Mouse (Mus musculus) urinary bladder, postnatal 4 days (tissue): ENCODE data around the gene Gm20388.
"Not testable (repeated sequence)": the region's sequence is repeated elsewhere in the genome, so short reads cannot be mapped to it uniquely, and the experiment has no call there.

ENCODE experiments used
- DNase-seq, 2 experiments: peaks; one replicate each; pipeline ENCODE4 v3.0.0; 2021 to 2022; ENCODE audit warnings: low spot score in 2 of 2

Gene Gm20388

GRCm38 (mm10) chr8:123982826-123983400 is 4072.3 kb downstream of the Gm20388 start, which contains the start of gene Abcb10:
Abcb10 (minus strand) TSS chr8:123983122.
- peak; percentile 87 to 88 for DNase-seq

GRCm38 (mm10) chr8:123988605-123989038 is 4078.0 kb downstream of the Gm20388 start:
- DNase-seq: no peak

GRCm38 (mm10) chr8:123989128-123989527 is 4078.5 kb downstream of the Gm20388 start:
- DNase-seq: no peak

GRCm38 (mm10) chr8:123990277-123991049 is 4079.8 kb downstream of the Gm20388 start:
- no peak for DNase-seq

GRCm38 (mm10) chr8:123992587-123992986 is 4081.9 kb downstream of the Gm20388 start:
- no peak for DNase-seq

- DNase-seq: no peak
Observed at GRCm38 (mm10) chr8:123993597-123993996, 4083.0 kb downstream of the Gm20388 start.

- no peak for DNase-seq
Observed at GRCm38 (mm10) chr8:123993997-123994396, 4083.4 kb downstream of the Gm20388 start.

- DNase-seq: no peak
Observed at GRCm38 (mm10) chr8:123999568-123999967, 4088.9 kb downstream of the Gm20388 start.

- DNase-seq: no peak
Observed at GRCm38 (mm10) chr8:124002546-124003108, 4092.0 kb downstream of the Gm20388 start.

- DNase-seq: no peak
Observed at GRCm38 (mm10) chr8:124007829-124008228, 4097.2 kb downstream of the Gm20388 start.

- no peak for DNase-seq
Observed at GRCm38 (mm10) chr8:124011580-124011979, 4100.9 kb downstream of the Gm20388 start.

- DNase-seq: no peak
Observed at GRCm38 (mm10) chr8:124011989-124012586, 4101.4 kb downstream of the Gm20388 start.

GRCm38 (mm10) chr8:124014299-124014698 is 4103.7 kb downstream of the Gm20388 start:
- not testable (repeated sequence) for DNase-seq

- no peak for DNase-seq
Observed at GRCm38 (mm10) chr8:124014751-124015150, 4104.1 kb downstream of the Gm20388 start.

GRCm38 (mm10) chr8:124019782-124020181 is 4109.1 kb downstream of the Gm20388 start:
- DNase-seq: peak in 1 of 2 experiments; percentile 51

GRCm38 (mm10) chr8:124020439-124021236 is 4110.0 kb downstream of the Gm20388 start:
- peak in 1 of 2 experiments; percentile 69 for DNase-seq

GRCm38 (mm10) chr8:124021237-124022227 is 4110.9 kb downstream of the Gm20388 start, which contains the start of the genes Taf5l and Urb2:
Taf5l (minus strand) TSS chr8:124021397.
Urb2 (plus strand) TSS chr8:124021508.
- peak; percentile 93 for DNase-seq

- not testable (repeated sequence) for DNase-seq
Observed at GRCm38 (mm10) chr8:124026265-124026664, 4115.6 kb downstream of the Gm20388 start.

- no peak for DNase-seq
Observed at GRCm38 (mm10) chr8:124027831-124028230, 4117.2 kb downstream of the Gm20388 start.

- DNase-seq: peak in 1 of 2 experiments; percentile 38
Observed at GRCm38 (mm10) chr8:124033400-124033799, 4122.8 kb downstream of the Gm20388 start.
